Mouse (Mus musculus) spleen, adult 2 months (tissue): ENCODE measurements around the gene Scaf1.
A peak's percentile ranks its signal among the peaks of the same experiment; 100 is the strongest.

Experiments
- CTCF ChIP-seq: fragments of 200-500 bp; IDR thresholded peaks from 2 replicates; pipeline ENCODE4 v1.5.1; 2011; ENCODE audit warnings: mild to moderate bottlenecking, inconsistent platforms; ENCODE audit not compliant: insufficient read depth, insufficient read length, insufficient replicate concordance; ENCODE audit errors: extremely low read depth
- POLR2A ChIP-seq: fragments of 200-500 bp; IDR thresholded peaks from 2 replicates; pipeline ENCODE4 v1.6.1; 2011; ENCODE audit warnings: low read depth, low read length, inconsistent platforms

DNA sequence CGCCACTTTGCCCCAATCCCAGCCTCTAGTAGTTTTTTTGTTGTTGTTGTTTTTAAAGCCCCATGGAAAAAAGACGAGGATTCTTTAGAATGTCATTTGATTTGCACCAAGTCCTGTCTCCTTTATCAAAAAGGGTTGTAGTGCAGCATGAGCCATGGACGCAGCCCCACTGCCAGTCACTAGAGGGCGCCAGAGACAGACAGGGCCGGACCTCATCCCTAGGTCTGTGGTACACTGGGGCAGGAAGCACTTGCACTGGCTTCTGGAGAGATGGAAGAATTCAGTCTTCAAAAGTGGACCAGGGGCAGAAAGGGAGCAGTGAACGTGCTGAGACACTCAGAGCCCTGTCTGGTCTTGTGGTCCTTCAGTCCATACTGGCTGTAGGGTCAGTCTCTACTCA lies 33.1 kb downstream of the Scaf1 start:
- TF ChIP-seq POLR2A (no peak), CTCF (peak; percentile 98)
